Mouse (Mus musculus) liver, embryonic 16.5 days (tissue): Measurements from ENCODE around the gene 4930453N24Rik. TPM values are rescaled to one million over a fixed set of nuclear protein-coding genes. Genes with fewer than 3 reads are reported as not detected.

Source experiments
- ATAC-seq: fragments of 200-750 bp; cut with Nextera tagmentation; 2 replicates; pipeline ENCODE4 v1.8.0; 2017; ENCODE audit warnings: low read depth, mild to moderate bottlenecking, moderate number of reproducible peaks, moderate library complexity
- H3K27ac ChIP-seq: fragments of 300-500 bp; sonication (generic); 2 replicates; pipeline ENCODE4 v1.5.1; 2014; ENCODE audit warnings: mild to moderate bottlenecking, low read length
- H3K27me3 ChIP-seq: fragments of 300-500 bp; sonication (generic); 2 replicates; pipeline ENCODE4 v1.6.1; 2014; ENCODE audit warnings: low read depth, low read length, mixed read lengths; ENCODE audit not compliant: control insufficient read depth, insufficient read depth
- H3K36me3 ChIP-seq: fragments of 300-500 bp; sonication (generic); 2 replicates; pipeline ENCODE4 v1.6.1; 2014; ENCODE audit warnings: mild to moderate bottlenecking; ENCODE audit not compliant: control insufficient read depth, insufficient read depth
- H3K4me1 ChIP-seq: fragments of 300-500 bp; sonication (generic); 2 replicates; pipeline ENCODE4 v1.6.1; 2014; ENCODE audit warnings: low read depth, low read length, mixed read lengths; ENCODE audit not compliant: control insufficient read depth
- H3K4me2 ChIP-seq: fragments of 300-500 bp; sonication (generic); 2 replicates; pipeline ENCODE4 v1.6.1; 2014; ENCODE audit warnings: low read depth, low read length, mixed read lengths
- H3K4me3 ChIP-seq: fragments of 300-500 bp; sonication (generic); 2 replicates; pipeline ENCODE4 v1.5.1; 2014; ENCODE audit warnings: low read depth, mild to moderate bottlenecking, low read length
- H3K9ac ChIP-seq: fragments of 300-500 bp; sonication (generic); 2 replicates; pipeline ENCODE4 v1.6.1; 2014; ENCODE audit warnings: low read depth, low read length
- H3K9me3 ChIP-seq: fragments of 300-500 bp; sonication (generic); replicated peaks from 2 replicates; pipeline ENCODE4 v1.6.1; 2016; ENCODE audit warnings: low read length; ENCODE audit not compliant: control insufficient read depth
- WGBS: fragments of 180-500 bp; shearing (Covaris S2); extraction: QIAGEN DNeasy Blood & Tissue Kit; methylation state at CpG from one replicate; pipeline ENCODE4 v1.1.7; 2014; ENCODE audit not compliant: insufficient replicate concordance; 5-methylcytosine and 5-hydroxymethylcytosine counted together
- polyA plus RNA-seq: library from polyadenylated mRNA; unstranded; fragments of >200 nt; fragmentation: Nextera tagmentation; extraction: Ambion mirVana; gene quantifications from 2 replicates; pipeline ENCODE4 v1.2.1, GENCODE M21; 2015

4930453N24Rik gene
- 5.7 and 8.2 TPM in 2 replicates for polyA plus RNA-seq

DNA sequence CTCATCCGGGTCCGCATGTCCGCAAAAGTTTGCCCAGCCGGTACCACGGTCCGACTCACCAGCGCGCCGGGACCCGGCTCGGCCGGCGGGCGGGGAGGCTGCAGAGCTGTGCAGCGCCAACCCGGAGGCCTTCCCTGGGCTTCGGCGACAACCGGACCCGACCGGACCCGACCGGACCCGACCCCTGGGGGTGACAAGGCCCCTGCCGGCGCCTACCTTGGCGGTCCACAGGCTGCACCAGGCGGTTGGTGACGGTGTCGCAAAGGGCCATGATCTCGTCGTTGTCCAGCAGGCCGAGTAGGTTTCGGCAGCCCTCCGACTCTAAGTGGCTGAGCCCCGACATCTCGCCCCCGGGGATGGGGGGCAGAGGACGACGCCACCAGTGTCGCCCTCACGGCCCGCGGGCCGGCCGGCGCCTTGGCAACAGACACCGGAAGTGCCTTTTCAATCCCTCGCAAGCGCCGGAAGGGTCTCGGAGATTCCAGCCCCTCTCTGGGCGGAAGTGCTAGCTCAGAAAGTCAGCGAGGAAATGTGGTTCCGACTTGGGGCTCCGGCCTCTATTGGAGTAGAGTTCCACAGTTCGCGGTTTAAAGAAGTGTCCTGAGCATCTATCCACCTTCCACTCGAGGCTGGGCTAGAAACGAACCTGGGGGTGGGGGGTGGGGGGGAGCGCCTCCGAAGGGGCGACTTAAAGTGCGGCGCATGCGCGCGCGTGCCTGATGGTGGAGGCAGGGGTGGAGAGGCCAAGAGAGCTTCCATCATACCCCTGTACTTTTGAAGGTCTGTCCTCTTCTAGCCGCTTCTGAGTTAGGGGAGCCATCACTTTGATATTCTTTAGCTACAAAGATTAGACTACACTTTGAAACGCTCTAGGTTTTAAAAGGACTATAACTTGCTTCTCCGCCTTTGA lies at the start of gene 4930453N24Rik:
Gene 4930453N24Rik, minus strand, starts transcription at position 641 of the 910 bp plus-strand sequence.
- peak within 1 kb of the TSS; percentile 85 for H3K9ac ChIP-seq
- no peaks in the 10 kb centered on the region for H3K9me3 ChIP-seq
- H3K4me2 ChIP-seq: peak within 1 kb of the TSS; percentile 75
- H3K4me3 ChIP-seq: peak within 1 kb of the TSS; percentile 89
- H3K36me3 ChIP-seq: no peaks in the 10 kb centered on the region
- H3K4me1 ChIP-seq: peaks cover 6% of the 10 kb centered on the region; the same call in 1 of the 2 replicates
- peak within 1 kb of the TSS; percentile 50 for H3K27ac ChIP-seq
- WGBS: 2% methylated on average over 72 of the region's 72 CpGs
- H3K27me3 ChIP-seq: no peaks in the 10 kb centered on the region
- ATAC-seq: peak; percentile 91

DNA sequence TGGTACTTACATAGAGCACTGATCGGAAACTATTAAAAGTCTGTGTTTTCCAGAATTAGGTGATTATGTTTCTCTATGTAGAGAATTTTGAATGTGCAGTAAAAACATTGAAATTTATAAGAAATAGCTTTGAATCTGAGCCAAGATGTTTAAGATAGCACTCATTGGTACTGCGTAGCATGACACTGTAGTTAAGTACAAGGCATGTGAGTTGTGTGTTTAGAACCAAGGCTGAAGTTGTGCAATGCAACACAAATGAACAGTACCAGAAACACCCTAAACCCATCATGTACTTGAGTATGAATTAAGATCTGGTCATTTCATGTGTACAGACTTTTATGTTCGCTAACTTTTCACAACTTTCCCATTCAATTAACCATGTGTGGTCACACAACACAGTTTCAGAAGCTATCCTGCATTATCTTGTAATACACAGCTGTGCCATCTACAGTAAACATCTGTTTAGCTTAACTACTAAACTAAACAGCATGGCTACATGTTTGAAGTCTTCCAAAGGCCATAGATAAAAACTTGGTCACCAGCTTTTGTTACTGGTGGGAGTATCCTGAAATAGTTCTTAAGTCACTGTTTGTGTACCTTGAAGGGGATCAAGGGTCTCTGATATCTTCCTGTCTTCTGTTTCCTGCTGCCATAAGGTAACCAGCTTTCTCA lies 46.3 kb upstream of the 4930453N24Rik start:
- ATAC-seq: no peak
- Histone ChIP-seq H3K4me2 (no peak overlapping the region), H3K36me3 (peaks cover 7% of the 10 kb centered on the region; the same call in 1 of the 2 replicates), H3K27ac (no peak overlapping the region), H3K4me3 (no peak overlapping the region), H3K9me3 (no peaks in the 10 kb centered on the region), H3K9ac (no peak overlapping the region), H3K27me3 (no peaks in the 10 kb centered on the region), H3K4me1 (no peaks in the 10 kb centered on the region)
- WGBS: 77% methylated on average over 3 of the region's 3 CpGs

DNA sequence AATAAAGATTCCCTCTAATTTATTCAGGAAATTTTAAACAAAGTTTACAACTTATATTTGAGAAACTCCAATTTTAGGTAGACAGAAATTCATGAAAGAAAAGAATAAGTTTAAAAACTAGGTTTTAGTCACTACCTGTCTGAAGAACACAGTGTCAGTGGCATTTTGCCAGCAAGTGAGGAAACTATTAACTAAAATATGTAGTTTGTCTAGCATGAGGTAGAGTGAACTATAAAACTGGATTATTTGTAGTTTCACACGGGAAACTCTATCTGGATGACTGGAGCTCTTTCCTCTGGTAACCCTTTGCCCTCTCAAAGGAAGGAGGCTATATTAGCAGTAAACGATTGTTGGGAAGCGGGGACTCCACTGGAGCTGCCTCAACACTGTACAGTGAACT lies 32.1 kb upstream of the 4930453N24Rik start:
- ATAC-seq: no peak
- Histone ChIP-seq H3K9ac (no peak overlapping the region), H3K9me3 (no peaks in the 10 kb centered on the region), H3K4me3 (no peak overlapping the region), H3K4me1 (no peaks in the 10 kb centered on the region), H3K4me2 (no peak overlapping the region), H3K27ac (no peak overlapping the region), H3K36me3 (peaks cover 3% of the 10 kb centered on the region), H3K27me3 (no peaks in the 10 kb centered on the region)
- WGBS: 78% methylated on average over 3 of the region's 3 CpGs

DNA sequence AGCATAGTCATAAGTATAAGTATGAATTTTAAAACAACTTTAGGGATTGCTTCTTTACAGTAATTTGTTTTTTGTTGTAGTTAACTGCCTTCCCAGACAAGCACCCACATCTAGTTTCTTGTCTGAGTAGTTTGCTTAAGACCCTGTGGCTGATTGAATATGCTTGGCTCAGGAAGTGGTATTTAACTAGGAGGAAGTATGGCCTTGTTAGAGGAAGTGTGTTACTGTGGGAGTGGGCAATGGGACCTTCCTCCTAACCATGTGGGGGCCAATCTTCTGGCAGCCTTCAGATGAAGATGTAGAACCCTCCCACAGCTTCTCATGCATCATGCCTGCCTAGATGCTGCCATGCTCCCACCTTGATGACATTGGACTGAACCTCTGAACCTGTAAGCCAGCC lies 30.7 kb upstream of the 4930453N24Rik start:
- Histone ChIP-seq H3K36me3 (peaks cover 3% of the 10 kb centered on the region), H3K9me3 (no peaks in the 10 kb centered on the region), H3K4me3 (no peak overlapping the region), H3K27me3 (no peaks in the 10 kb centered on the region), H3K9ac (no peak overlapping the region), H3K4me1 (no peaks in the 10 kb centered on the region), H3K4me2 (no peak overlapping the region), H3K27ac (no peak overlapping the region)
- ATAC-seq: no peak

DNA sequence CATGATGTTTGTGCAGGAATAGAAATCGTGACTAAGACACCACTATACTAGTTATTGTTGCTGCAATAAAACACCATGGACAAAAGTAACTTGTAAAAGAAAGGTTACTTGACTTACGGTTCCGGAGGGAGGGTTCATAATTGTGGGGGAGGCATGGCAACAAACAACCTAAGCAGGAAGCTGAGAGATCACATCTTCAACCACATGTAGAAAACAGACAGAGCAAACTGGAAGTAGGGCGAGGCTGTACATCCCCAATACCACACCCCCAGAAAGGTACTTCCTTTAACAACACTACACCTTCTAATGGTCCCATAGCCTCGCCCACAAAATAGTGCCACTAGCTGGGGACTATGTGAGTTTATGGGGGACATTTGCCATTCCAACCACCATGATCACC lies 29.4 kb upstream of the 4930453N24Rik start:
- Histone ChIP-seq H3K4me2 (no peak overlapping the region), H3K9me3 (no peaks in the 10 kb centered on the region), H3K36me3 (peaks cover 3% of the 10 kb centered on the region), H3K27ac (no peak overlapping the region), H3K4me1 (no peaks in the 10 kb centered on the region), H3K9ac (no peak overlapping the region), H3K4me3 (no peak overlapping the region), H3K27me3 (no peaks in the 10 kb centered on the region)
- ATAC-seq: no peak
- WGBS: 72% methylated on average over 5 of the region's 5 CpGs

DNA sequence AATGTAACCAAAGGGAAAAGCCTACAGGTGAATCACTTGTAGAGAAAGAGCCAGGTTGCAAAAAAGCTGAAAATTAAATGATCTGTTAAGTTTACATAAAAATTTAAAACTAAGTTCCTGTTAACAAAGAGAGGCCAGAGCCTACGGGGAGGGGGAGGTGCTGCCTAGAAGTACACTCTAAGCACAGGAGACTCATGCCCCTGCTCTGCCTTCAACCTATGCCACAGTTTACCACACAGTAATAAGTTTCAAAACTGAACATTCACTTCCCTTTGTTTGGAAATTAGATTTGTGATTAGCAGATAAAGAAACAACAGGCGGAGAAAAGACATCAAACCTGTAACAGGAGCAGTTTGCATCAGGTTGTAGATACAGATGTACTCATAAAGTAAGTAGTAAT lies 23.8 kb upstream of the 4930453N24Rik start:
- Histone ChIP-seq H3K9me3 (no peaks in the 10 kb centered on the region), H3K9ac (no peak overlapping the region), H3K4me3 (no peak overlapping the region), H3K4me2 (no peak overlapping the region), H3K36me3 (no peaks in the 10 kb centered on the region; the same call in 1 of the 2 replicates), H3K4me1 (no peaks in the 10 kb centered on the region), H3K27me3 (no peaks in the 10 kb centered on the region), H3K27ac (no peak overlapping the region)
- no peak for ATAC-seq
- 54% methylated on average over 2 of the region's 2 CpGs for WGBS

DNA sequence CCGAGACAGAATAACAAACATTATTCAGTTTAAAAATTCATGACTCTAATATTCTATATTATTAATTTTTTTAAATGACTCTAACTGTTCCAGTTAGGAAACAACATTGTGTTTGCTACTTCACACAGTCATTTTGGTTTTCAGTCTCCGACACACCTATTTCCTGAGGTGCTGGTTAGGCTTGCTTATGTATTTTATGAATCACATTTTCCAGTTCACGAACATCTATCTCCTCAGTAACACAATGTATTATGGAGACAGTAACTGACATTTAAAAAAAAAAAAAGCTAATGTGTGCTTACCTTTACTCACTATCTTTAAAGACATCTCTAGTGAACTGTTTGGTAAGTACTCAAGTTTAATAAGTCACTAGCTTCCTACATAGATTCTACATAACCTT lies 18.7 kb upstream of the 4930453N24Rik start:
- H3K27me3 ChIP-seq: no peaks in the 10 kb centered on the region
- H3K9ac ChIP-seq: no peak overlapping the region
- H3K4me1 ChIP-seq: no peaks in the 10 kb centered on the region
- no peak overlapping the region for H3K4me2 ChIP-seq
- H3K36me3 ChIP-seq: peaks cover 11% of the 10 kb centered on the region
- H3K9me3 ChIP-seq: no peaks in the 10 kb centered on the region
- ATAC-seq: no peak
- 80% methylated on average over 3 of the region's 3 CpGs for WGBS
- H3K27ac ChIP-seq: no peak overlapping the region
- no peak overlapping the region for H3K4me3 ChIP-seq

DNA sequence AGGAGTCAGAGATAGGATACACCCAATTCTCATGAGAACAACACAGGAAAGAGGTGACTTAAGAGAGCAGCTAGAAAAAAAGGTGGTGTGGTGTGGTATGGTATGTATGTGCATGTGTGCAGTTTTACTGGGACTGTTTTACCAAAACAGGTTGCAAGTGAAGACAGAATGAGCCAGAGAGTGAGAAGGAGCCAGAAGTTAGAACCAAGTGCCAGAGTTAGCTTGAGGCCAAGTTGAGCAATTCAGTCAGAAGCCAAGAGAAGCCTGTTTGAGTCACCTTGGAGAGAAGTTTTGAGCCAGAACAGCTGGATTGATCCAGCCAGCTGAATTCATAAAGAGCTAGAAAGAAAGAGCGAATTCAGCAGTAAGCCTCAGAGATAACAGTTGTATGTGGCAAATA lies 4.6 kb upstream of the 4930453N24Rik start:
- no peak for ATAC-seq
- Histone ChIP-seq H3K9me3 (no peaks in the 10 kb centered on the region), H3K4me2 (no peak overlapping the region), H3K27me3 (no peaks in the 10 kb centered on the region), H3K4me3 (no peak overlapping the region), H3K4me1 (peaks cover 4% of the 10 kb centered on the region; the same call in 1 of the 2 replicates), H3K36me3 (no peaks in the 10 kb centered on the region), H3K27ac (no peak overlapping the region), H3K9ac (no peak overlapping the region)
- 66% methylated on average over 1 of the region's 1 CpGs for WGBS

DNA sequence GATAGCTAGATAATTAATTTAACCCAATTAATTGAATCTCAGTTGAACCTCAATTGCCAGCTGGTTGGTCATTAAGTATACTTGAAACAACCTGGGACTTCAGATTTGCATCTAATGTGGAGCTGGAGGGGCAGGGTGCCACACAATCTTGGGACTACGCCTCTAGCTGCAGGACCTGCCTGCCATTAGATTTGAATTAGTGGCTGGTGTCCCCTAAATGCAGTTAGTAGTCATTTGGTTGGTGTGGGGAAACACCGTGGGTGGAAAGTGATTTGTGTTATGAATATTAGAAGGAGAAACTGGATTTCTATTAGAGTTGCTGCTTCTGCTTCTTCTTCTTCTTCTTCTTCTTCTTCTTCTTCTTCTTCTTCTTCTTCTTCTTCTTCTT lies 464 bp upstream of the 4930453N24Rik start:
- H3K4me1 ChIP-seq: peaks cover 6% of the 10 kb centered on the region; the same call in 1 of the 2 replicates
- peak overlapping the region; percentile 85 for H3K9ac ChIP-seq
- peak overlapping the region; percentile 75 for H3K4me2 ChIP-seq
- no peaks in the 10 kb centered on the region for H3K9me3 ChIP-seq
- no peaks in the 10 kb centered on the region for H3K36me3 ChIP-seq
- no peak overlapping the region for H3K27ac ChIP-seq
- peak overlapping the region; percentile 89 for H3K4me3 ChIP-seq
- ATAC-seq: no peak
- H3K27me3 ChIP-seq: no peaks in the 10 kb centered on the region
- 87% methylated on average over 2 of the region's 2 CpGs for WGBS
